Mouse (Mus musculus): ENCODE data around the gene Gm49339. TPM values are rescaled to one million over a fixed set of nuclear protein-coding genes. Genes with fewer than 3 reads are reported as not detected.

The Gm49339 gene
- polyA plus RNA-seq (2015; fragmentation: Nextera tagmentation; extraction: Ambion mirVana), result 2.5 and 6.9 TPM in 2 replicates

GRCm38 (mm10) chr10:51480397-51480796, at the start of gene Gm49339, which contains the start of gene Lilr4b:
Gene Gm49339 (plus strand): TSS chr10:51480612.
Gene Lilr4b (plus strand): TSS chr10:51480632.

GRCm38 (mm10) chr10:51490691-51491090, 10.3 kb downstream of the Gm49339 start, which contains the start of gene Lilrb4a:
Gene Lilrb4a (plus strand): TSS chr10:51490956.

Other genes starting within 250 kb of the Gm49339 start
- 25.7 and 37.1 TPM in 2 replicates for gene Lilr4b, start within 50 bp of the Gm49339 start, polyA plus RNA-seq (2015; fragmentation: Nextera tagmentation; extraction: Ambion mirVana)
- 32.4 and 43.4 TPM in 2 replicates for gene Lilrb4a, start 10.3 kb downstream of the Gm49339 start, polyA plus RNA-seq (2015; fragmentation: Nextera tagmentation; extraction: Ambion mirVana)
- gene Fam162b, start 109.9 kb downstream of the Gm49339 start, polyA plus RNA-seq (2015; fragmentation: Nextera tagmentation; extraction: Ambion mirVana), result 0.20 and 0.35 TPM in 2 replicates
- 0.08 TPM in 1 of 2 replicates, not detected in the other for gene Gprc6a, start 150.8 kb downstream of the Gm49339 start, polyA plus RNA-seq (2015; fragmentation: Nextera tagmentation; extraction: Ambion mirVana)
- gene Rfx6, start 197.1 kb downstream of the Gm49339 start, polyA plus RNA-seq (2015; fragmentation: Nextera tagmentation; extraction: Ambion mirVana), result not detected in 2 replicates